Mouse (Mus musculus): Measurements from ENCODE around the gene Sgms1. TPM values are rescaled to one million over a fixed set of nuclear protein-coding genes. Genes with fewer than 3 reads are reported as not detected.
"Not testable (repeated sequence)": the region's sequence is repeated elsewhere in the genome, so short reads cannot be mapped to it uniquely, and the experiment has no call there.

Sgms1 gene
- polyA plus RNA-seq, 1 experiment: 10.8 TPM

DNA sequence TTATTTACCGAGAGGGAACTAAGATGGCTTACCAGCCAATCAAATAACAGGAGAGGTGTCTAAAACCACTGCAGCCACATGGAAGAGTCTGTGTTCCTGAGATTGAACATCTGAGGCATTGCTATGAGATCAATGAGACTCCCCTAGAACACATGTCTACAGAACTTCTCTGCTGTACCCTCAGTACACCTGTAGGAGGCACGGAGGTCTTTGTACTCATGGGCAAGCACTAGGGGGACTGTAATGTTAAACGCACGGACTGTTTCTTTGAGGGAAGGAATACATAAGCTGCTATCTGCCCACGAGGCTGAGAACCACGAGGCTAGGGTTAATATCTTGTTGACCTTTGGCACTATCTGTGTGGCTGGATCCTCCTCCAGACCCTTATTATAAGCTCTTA lies 237.0 kb downstream of the Sgms1 start:
- Histone ChIP-seq H3K9me3 (no peaks in the 10 kb centered on the region), H3K4me3 (replicated peaks) (no peak overlapping the region), H3K36me3 (replicated peaks; ENCODE audit: low read length) (peaks cover 93% of the 10 kb centered on the region), H3K4me1 (peaks cover 87% of the 10 kb centered on the region), H3K27me3 (replicated peaks) (no peaks in the 10 kb centered on the region)
- no peak for TF ChIP-seq GATA1 (IDR thresholded peaks at IDR 0.05; ENCODE audit: borderline replicate concordance, low read length)

DNA sequence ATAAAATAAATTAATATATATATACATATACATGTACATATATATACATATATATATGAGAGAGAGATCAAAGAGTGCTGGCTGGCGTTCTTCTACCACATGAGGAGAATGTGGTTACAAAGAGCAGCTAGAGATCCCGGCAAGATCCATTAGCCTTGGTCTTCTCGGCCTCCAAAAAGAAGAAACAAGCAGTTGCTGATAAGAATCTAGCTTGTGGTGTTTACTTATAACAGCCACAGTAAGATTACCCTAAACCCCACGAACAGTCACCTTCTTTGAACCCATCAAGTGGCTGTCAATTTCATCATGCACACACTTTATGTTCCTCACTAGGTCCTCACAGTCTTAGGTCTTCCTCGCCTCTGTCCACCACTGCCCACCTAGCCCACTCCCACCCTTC lies 240.8 kb downstream of the Sgms1 start:
- Histone ChIP-seq H3K4me3 (replicated peaks) (no peak overlapping the region), H3K36me3 (replicated peaks; ENCODE audit: low read length) (peaks cover 90% of the 10 kb centered on the region), H3K27me3 (replicated peaks) (no peaks in the 10 kb centered on the region), H3K9me3 (no peaks in the 10 kb centered on the region), H3K4me1 (peaks cover 62% of the 10 kb centered on the region)
- TF ChIP-seq GATA1 (IDR thresholded peaks at IDR 0.05; ENCODE audit: borderline replicate concordance, low read length): no peak
- no peak for TF ChIP-seq FLI1 (IDR thresholded peaks at IDR 0.05; ENCODE audit: low read length)

DNA sequence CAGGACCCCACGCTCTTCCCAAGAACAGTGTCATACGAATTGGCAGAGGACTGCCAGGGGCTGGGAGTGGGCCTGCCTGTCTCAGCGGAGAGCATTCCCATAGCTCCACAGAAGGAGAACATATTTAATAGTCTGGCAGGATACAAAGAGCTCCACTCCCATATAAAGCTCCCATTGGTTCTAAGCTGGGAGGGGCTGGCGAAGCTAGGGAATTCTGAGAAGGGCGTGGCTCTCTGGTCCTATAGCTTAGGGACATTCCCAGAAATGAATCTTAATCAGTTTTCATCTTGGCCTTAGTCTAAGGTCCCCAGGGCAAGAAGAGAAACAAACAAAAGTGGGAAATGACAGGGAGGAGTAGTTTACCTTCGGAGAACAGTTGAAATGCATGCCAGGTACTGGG lies 247.1 kb downstream of the Sgms1 start:
- Histone ChIP-seq H3K4me3 (replicated peaks) (no peak overlapping the region), H3K9me3 (no peaks in the 10 kb centered on the region), H3K36me3 (replicated peaks; ENCODE audit: low read length) (peaks cover 93% of the 10 kb centered on the region), H3K4me1 (peaks cover 57% of the 10 kb centered on the region), H3K27me3 (replicated peaks) (no peaks in the 10 kb centered on the region)
- TF ChIP-seq GATA1 (IDR thresholded peaks at IDR 0.05; ENCODE audit: borderline replicate concordance, low read length): no peak
- no peak for TF ChIP-seq FLI1 (IDR thresholded peaks at IDR 0.05; ENCODE audit: low read length)

DNA sequence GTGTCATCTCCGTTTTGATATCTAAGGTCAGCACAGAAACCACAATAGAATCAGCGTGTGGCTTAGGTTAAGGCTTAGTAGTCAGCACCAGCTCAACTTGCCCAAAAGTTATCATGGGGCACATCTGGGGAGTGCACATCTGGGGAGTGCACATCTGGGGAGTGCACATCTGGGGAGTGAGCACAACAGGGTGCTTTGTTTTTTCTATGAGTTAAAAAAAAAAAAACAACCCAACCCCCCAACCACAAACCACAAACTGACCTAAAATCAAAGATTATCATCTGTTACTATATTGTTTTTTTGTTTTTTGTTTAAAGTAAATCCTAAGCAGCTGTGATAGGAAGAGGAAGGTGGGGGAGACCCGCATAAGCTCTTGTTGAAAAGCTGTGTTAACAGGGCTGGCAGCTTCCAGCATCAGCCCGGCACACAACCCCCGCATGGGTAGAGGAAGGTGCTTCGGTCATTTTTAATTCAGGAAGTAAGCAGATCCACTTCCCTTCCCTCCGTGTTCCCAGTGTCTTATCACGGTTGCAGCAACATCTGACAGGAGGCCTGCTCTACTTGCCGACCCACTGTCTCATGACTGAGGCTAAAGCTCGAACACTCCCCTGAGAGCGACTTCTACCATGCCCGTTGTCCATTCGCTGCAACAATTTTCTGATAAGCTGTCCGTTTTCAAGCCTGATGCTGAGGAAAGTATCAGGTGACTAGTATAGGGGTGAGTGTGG lies 251.0 kb downstream of the Sgms1 start:
- no peak for TF ChIP-seq GATA1 (IDR thresholded peaks at IDR 0.05; ENCODE audit: borderline replicate concordance, low read length)
- no peak for TF ChIP-seq FLI1 (IDR thresholded peaks at IDR 0.05; ENCODE audit: low read length)
- Histone ChIP-seq H3K36me3 (replicated peaks; ENCODE audit: low read length) (peaks cover 96% of the 10 kb centered on the region), H3K4me1 (peaks cover 76% of the 10 kb centered on the region), H3K9me3 (no peaks in the 10 kb centered on the region), H3K4me3 (replicated peaks) (no peak overlapping the region), H3K27me3 (replicated peaks) (no peaks in the 10 kb centered on the region)

DNA sequence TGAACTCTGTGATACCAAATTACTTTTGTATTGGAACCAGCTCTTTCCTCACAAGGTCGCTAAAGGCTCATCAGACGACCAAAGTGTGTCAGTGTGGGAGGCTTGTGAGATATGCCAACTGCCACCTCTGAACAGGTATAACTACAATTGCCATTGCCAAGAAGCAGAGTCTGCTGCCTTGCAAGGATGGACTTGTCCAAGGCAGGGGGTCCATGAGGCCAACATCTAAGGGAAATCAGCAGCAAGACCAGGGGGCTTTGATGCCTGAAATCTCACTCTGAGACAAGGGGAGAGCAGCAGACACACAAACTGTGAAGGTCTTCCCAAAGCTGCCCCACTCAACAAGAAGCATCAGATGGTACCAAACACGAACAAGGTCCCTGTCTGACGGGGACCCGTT lies 251.6 kb downstream of the Sgms1 start:
- Histone ChIP-seq H3K36me3 (replicated peaks; ENCODE audit: low read length) (peaks cover 96% of the 10 kb centered on the region), H3K4me1 (peaks cover 76% of the 10 kb centered on the region), H3K9me3 (no peaks in the 10 kb centered on the region), H3K4me3 (replicated peaks) (no peak overlapping the region), H3K27me3 (replicated peaks) (no peaks in the 10 kb centered on the region)
- TF ChIP-seq GATA1 (IDR thresholded peaks at IDR 0.05; ENCODE audit: borderline replicate concordance, low read length): no peak
- TF ChIP-seq FLI1 (IDR thresholded peaks at IDR 0.05; ENCODE audit: low read length): no peak

DNA sequence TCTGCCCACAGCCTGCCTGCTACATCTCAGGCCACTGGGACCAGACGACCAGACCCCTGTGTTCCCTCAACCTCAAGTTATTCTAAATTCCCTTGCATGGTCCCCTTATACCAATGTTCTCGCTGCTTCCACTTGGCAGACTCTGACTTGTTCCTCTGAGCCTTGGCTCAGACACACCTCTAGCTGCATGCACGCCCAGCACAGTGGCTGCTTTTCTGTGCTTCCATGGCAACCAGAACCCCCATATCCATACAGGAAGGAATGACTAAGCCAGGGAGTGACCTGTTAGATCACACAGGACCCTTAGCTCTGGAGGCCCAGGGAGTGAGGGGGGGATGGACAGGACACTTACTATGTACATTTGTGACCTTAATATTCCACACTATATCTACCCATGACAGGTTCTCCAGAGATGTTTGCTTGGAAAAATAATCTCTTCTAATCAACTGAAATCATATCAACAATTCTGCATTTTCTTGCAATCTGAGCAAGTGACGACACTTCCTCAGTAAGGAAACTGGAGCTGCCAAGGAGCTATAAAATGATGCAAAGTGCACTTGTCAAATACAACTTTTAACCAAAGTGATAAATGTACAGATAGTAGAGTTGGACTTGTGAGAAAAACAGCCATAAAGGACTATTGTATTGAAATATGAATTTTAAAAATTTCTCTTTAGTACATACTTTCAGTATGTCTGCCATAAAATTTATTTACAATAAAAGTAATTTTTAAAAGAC lies 252.5 kb downstream of the Sgms1 start:
- TF ChIP-seq GATA1 (IDR thresholded peaks at IDR 0.05; ENCODE audit: borderline replicate concordance, low read length) (no peak), FLI1 (IDR thresholded peaks at IDR 0.05; ENCODE audit: low read length) (no peak)
- Histone ChIP-seq H3K36me3 (replicated peaks; ENCODE audit: low read length) (peaks cover 95% of the 10 kb centered on the region), H3K4me1 (peaks cover 78% of the 10 kb centered on the region)

DNA sequence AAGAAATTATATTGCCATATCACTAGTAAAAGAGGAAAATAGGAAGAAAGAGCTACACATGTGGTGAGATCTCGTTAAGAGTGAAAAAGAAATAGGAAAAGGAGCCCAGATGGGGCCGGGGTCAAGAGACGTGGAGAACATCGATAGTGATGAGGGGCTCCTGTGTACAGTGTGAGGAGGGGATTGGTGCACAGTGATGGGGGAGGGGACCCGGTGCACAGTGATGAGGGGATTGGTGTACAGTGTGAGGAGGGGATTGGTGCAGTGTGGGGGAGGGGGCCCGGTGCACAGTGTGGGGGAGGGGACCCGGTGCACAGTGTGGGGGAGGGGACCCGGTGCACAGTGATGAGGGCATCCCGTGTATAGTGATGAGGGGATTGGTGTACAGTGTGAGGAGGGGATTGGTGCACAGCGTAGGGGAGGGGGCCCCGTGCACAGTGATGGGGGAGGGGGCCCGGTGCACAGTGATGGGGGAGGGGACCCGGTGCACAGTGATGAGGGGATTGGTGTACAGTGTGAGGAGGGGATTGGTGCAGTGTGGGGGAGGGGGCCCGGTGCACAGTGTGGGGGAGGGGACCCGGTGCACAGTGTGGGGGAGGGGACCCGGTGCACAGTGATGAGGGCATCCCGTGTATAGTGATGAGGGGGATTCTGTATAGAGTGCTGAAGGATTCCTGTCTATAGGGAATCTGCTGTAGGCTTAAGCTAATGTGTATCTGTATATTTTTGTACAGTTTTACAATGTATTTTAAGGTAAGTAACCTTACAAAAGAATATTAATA lies 257.6 kb downstream of the Sgms1 start:
- H3K4me1 ChIP-seq: peaks cover 68% of the 10 kb centered on the region
- not testable (repeated sequence) for H3K27me3 ChIP-seq (replicated peaks); H3K4me3 ChIP-seq (replicated peaks); H3K9me3 ChIP-seq
- peaks cover 96% of the 10 kb centered on the region for H3K36me3 ChIP-seq (replicated peaks; ENCODE audit: low read length)

More for the DNA sequence above, 252.5 kb downstream of the Sgms1 start:
- Histone ChIP-seq H3K27me3 (replicated peaks) (no peaks in the 10 kb centered on the region), H3K4me3 (replicated peaks) (no peak overlapping the region), H3K9me3 (no peaks in the 10 kb centered on the region)

DNA sequence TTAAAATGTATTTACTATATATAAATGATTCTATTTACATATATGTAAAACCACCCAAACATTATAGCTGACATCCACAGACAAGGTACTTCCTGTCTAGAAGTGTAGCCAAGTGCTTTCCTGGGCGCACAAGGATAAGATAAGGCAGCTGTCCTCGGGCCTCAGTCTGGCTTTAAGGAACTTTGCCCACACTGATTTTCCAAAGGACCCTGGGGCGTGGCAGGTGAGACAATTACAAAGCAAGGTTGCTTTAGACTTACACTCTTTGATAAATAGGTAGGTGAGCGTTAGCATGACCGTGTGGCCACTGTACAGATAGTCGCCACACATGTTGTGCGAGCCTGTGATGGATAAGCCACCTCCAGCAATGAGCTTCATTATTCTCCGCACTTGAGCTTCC lies 260.2 kb downstream of the Sgms1 start:
- Histone ChIP-seq H3K4me1 (peaks cover 51% of the 10 kb centered on the region), H3K36me3 (replicated peaks; ENCODE audit: low read length) (peaks cover 96% of the 10 kb centered on the region), H3K27me3 (replicated peaks) (no peaks in the 10 kb centered on the region), H3K4me3 (replicated peaks) (no peak overlapping the region), H3K9me3 (no peaks in the 10 kb centered on the region)
- no peak for TF ChIP-seq FLI1 (IDR thresholded peaks at IDR 0.05; ENCODE audit: low read length)
- TF ChIP-seq GATA1 (IDR thresholded peaks at IDR 0.05; ENCODE audit: borderline replicate concordance, low read length): no peak

DNA sequence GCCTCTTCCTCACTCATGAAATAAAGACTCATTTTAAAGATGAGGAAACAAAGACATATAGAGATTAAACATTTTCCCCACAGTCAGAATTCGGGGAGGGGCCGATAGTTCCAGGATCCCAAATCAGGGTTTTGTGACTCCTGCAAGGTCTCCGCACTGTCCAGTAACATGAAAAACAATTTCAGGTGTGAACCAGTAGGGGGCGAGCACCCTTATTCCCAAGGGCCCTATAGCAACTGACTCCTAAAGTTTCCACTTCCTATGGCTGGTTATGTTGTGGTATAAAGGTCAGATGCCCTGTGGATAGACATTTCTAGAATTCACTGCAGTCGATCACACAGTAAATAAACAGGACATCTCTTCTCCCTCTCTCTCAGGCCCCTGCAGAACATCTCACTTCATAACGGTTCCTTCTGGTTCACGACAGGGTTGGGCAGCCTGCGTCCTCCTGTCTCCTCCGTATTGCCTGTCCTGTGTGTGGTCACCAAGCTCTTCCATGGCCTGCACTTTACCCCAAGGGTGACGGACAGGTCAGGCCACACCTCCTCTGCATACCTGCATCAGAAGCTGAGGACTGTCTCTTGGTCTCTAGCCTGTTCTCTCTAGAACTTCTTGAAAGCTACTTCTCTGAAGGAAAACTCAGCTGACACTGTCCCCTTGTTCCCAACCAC lies 262.2 kb downstream of the Sgms1 start:
- no peak for TF ChIP-seq FLI1 (IDR thresholded peaks at IDR 0.05; ENCODE audit: low read length)
- no peak for TF ChIP-seq GATA1 (IDR thresholded peaks at IDR 0.05; ENCODE audit: borderline replicate concordance, low read length)
- no peaks in the 10 kb centered on the region for H3K27me3 ChIP-seq (replicated peaks)
- H3K4me3 ChIP-seq (replicated peaks): no peak overlapping the region
- H3K9me3 ChIP-seq: no peaks in the 10 kb centered on the region
- peaks cover 95% of the 10 kb centered on the region for H3K36me3 ChIP-seq (replicated peaks; ENCODE audit: low read length)
- H3K4me1 ChIP-seq: peaks cover 39% of the 10 kb centered on the region
